Mouse (Mus musculus): ENCODE measurements around the gene Celsr3. TPM values are rescaled to one million over a fixed set of nuclear protein-coding genes. Genes with fewer than 3 reads are reported as not detected.
A peak's percentile ranks its signal among the peaks of the same experiment; 100 is the strongest.

Gene Celsr3
- total RNA-seq (2021), result under 1 TPM in 1 of 2 experiments, not detected in 1; 0.03 TPM
- long read RNA-seq, experiment 1, result 0 reads
- long read RNA-seq, experiment 2, result 0 reads

GRCm38 (mm10) chr9:108825820-108826699 lies at the start of gene Celsr3:
Gene Celsr3 (plus strand): TSS chr9:108826320.
- no peak for DNase-seq

GRCm38 (mm10) chr9:108776614-108777013 lies 49.5 kb upstream of the Celsr3 start:
- DNase-seq, result no peak

GRCm38 (mm10) chr9:108777276-108777675 lies 48.8 kb upstream of the Celsr3 start:
- DNase-seq, result no peak

- DNase-seq, result no peak
Measured at GRCm38 (mm10) chr9:108780959-108781358, 45.2 kb upstream of the Celsr3 start.

GRCm38 (mm10) chr9:108781891-108782290 lies 44.2 kb upstream of the Celsr3 start:
- no peak for DNase-seq

- DNase-seq, result no peak
Measured at GRCm38 (mm10) chr9:108782836-108783547, 43.1 kb upstream of the Celsr3 start.

- peak; percentile 96 to 98 for DNase-seq
Measured at GRCm38 (mm10) chr9:108783548-108784463, 42.3 kb upstream of the Celsr3 start, which contains the start of gene Ip6k2. Gene Ip6k2 (plus strand): TSS chr9:108783796.

GRCm38 (mm10) chr9:108785416-108785815 lies 40.7 kb upstream of the Celsr3 start:
- DNase-seq, result no peak

- DNase-seq, result peak in 1 of 2 experiments; percentile 48
Measured at GRCm38 (mm10) chr9:108786494-108786893, 39.6 kb upstream of the Celsr3 start.

GRCm38 (mm10) chr9:108787080-108787479 lies 39.0 kb upstream of the Celsr3 start:
- no peak for DNase-seq

- DNase-seq, result no peak
Measured at GRCm38 (mm10) chr9:108788713-108789112, 37.4 kb upstream of the Celsr3 start.

- DNase-seq, result no peak
Measured at GRCm38 (mm10) chr9:108792307-108792706, 33.8 kb upstream of the Celsr3 start.

GRCm38 (mm10) chr9:108792730-108793129 lies 33.4 kb upstream of the Celsr3 start:
- no peak for DNase-seq

GRCm38 (mm10) chr9:108795281-108795680 lies 30.8 kb upstream of the Celsr3 start:
- no peak for DNase-seq

- DNase-seq, result peak; percentile 76 to 78
Measured at GRCm38 (mm10) chr9:108795762-108796161, 30.4 kb upstream of the Celsr3 start.

GRCm38 (mm10) chr9:108796351-108796981 lies 29.7 kb upstream of the Celsr3 start:
- DNase-seq, result peak; percentile 37 to 47

- DNase-seq, result no peak
Measured at GRCm38 (mm10) chr9:108797477-108797876, 28.6 kb upstream of the Celsr3 start.

- DNase-seq, result no peak
Measured at GRCm38 (mm10) chr9:108798508-108799075, 27.5 kb upstream of the Celsr3 start.

- DNase-seq, result no peak
Measured at GRCm38 (mm10) chr9:108799564-108799963, 26.6 kb upstream of the Celsr3 start.

- no peak for DNase-seq
Measured at GRCm38 (mm10) chr9:108805768-108806167, 20.4 kb upstream of the Celsr3 start.

GRCm38 (mm10) chr9:108806379-108806778 lies 19.7 kb upstream of the Celsr3 start:
- no peak for DNase-seq

Measured in heart, adult 18-20 months (tissue).